ENCODE assay signal across 11 mouse cellular contexts in the genomic region with DNA sequence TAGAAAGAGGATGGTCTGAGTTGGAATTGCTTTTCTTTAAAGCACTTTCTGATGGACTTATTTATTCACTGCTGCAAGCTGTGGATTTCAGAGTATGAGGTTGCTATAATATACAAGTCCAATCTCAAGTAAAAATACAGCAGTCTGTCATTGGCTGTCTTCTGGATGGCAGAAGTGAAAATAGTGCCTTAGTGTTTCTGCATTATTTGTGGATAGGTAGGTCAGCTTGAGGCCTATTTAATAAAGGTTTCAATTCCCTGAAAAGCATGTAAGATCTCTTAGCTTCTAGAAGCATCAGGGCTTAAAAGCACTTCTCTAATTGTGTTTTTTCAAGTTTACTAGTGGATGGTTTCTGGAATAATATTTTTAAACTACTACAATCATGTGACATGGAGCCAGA. TPM values are rescaled to one million over a fixed set of nuclear protein-coding genes. Genes with fewer than 3 reads are reported as not detected.
"Had no signal": no experiment of that assay in that cellular context is flagged by ENCODE, and none has a peak within 500 bp of the region (broad histone marks: within the 10 kb centered on the region; RNA-seq: fewer than 3 reads in every experiment).

No protein-coding gene starts in this region.

RNA-seq across cellular contexts. Expression of a gene that starts 24.5 kb away (rescaled TPM):
- total RNA-seq: left cerebral cortex, adult 2 months; left cerebral cortex, adult 8-10 months; left cerebral cortex, postnatal 10 days; left cerebral cortex, postnatal 14 days; left cerebral cortex, postnatal 25 days; left cerebral cortex, postnatal 36 days; left cerebral cortex, postnatal 4 days; liver, adult 2 months; megakaryocyte-erythroid progenitor cell, adult 5-6 weeks; midbrain, postnatal 0 days; monocyte, adult 5-6 weeks had no signal

RNA-seq across cellular contexts. Expression of a gene that starts 24.6 kb away (rescaled TPM):
- total RNA-seq: left cerebral cortex, adult 2 months; left cerebral cortex, adult 8-10 months; left cerebral cortex, postnatal 10 days; left cerebral cortex, postnatal 14 days; left cerebral cortex, postnatal 25 days; left cerebral cortex, postnatal 36 days; left cerebral cortex, postnatal 4 days had no signal

RNA-seq across cellular contexts. Expression of a gene that starts 33.5 kb away (rescaled TPM):
- total RNA-seq: left cerebral cortex, adult 2 months; left cerebral cortex, adult 8-10 months; left cerebral cortex, postnatal 10 days; left cerebral cortex, postnatal 14 days; left cerebral cortex, postnatal 25 days; left cerebral cortex, postnatal 36 days; left cerebral cortex, postnatal 4 days; liver, adult 2 months; megakaryocyte-erythroid progenitor cell, adult 5-6 weeks; midbrain, postnatal 0 days; monocyte, adult 5-6 weeks had no signal

RNA-seq across cellular contexts. Expression of a gene that starts 42.0 kb away (rescaled TPM):
- total RNA-seq: left cerebral cortex, adult 2 months; left cerebral cortex, adult 8-10 months; left cerebral cortex, postnatal 10 days; left cerebral cortex, postnatal 14 days; left cerebral cortex, postnatal 25 days; left cerebral cortex, postnatal 36 days; left cerebral cortex, postnatal 4 days; liver, adult 2 months; megakaryocyte-erythroid progenitor cell, adult 5-6 weeks; midbrain, postnatal 0 days had no signal

RNA-seq across cellular contexts. Expression of a gene that starts 59.4 kb away (rescaled TPM):
- total RNA-seq: left cerebral cortex, adult 2 months; left cerebral cortex, adult 8-10 months; left cerebral cortex, postnatal 10 days; left cerebral cortex, postnatal 14 days; left cerebral cortex, postnatal 25 days; left cerebral cortex, postnatal 36 days; left cerebral cortex, postnatal 4 days; liver, adult 2 months; megakaryocyte-erythroid progenitor cell, adult 5-6 weeks; midbrain, postnatal 0 days; monocyte, adult 5-6 weeks had no signal
